Mouse (Mus musculus): ENCODE measurements around the gene Zfp787. TPM values are rescaled to one million over a fixed set of nuclear protein-coding genes. Genes with fewer than 3 reads are reported as not detected.

The Zfp787 gene
- total and polyA plus RNA-seq, 2 experiments from 2014 or later, result 38.5 to 86.2 TPM

DNA sequence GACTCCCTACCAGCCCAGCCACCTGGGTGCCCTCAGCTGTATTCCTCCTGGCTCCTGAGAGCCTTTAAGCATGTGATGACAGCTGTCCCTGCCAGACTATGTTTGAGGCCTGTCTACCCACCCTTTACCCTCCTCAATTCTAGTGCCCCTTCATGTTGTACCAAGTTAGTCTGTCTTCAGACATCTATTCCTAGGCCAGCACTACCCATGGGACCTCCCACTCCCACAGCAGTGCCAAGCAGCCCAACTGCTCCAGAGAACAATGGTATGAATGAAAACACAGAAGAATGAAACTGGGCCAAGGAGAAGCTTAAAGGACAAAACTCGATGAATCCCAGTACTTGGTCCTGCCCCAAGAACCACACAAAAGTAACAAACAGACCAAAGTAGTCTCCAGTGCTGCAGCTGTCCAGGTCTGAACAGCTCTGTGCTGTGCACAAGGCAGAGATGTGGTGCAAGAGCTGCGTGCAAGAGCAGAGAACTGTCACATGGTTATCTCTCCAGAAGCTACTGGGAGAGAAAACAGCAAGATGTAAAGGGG, 11.7 kb downstream of the Zfp787 start:
- Histone ChIP-seq H3K9me3 (replicated peaks; ENCODE audit: control insufficient read depth, low read length) (no peaks in the 10 kb centered on the region), H3K4me2 (ENCODE audit: low read depth, low read length) (peak overlapping the region; percentile 14; the same call in 1 of the 2 replicates), H3K9ac (replicated peaks; ENCODE audit: low read depth, low read length) (no peak overlapping the region), H3K27me3 (ENCODE audit: control insufficient read depth, insufficient read depth, low read length) (no peaks in the 10 kb centered on the region), H3K4me1 (ENCODE audit: control insufficient read depth, insufficient read depth) (peaks cover 58% of the 10 kb centered on the region), H3K36me3 (replicated peaks; ENCODE audit: control insufficient read depth, insufficient read depth, low read length) (peaks cover 12% of the 10 kb centered on the region; the same call in 1 of the 2 replicates), H3K4me3 (ENCODE audit: low read depth, low read length) (no peak overlapping the region), H3K27ac (ENCODE audit: low read depth) (peak overlapping the region; percentile 76)
- WGBS, result 15% methylated on average over 2 of the region's 2 CpGs
- ATAC-seq (ENCODE audit: insufficient read depth, low read depth) (peak; percentile 62), DNase-seq (ENCODE audit: low spot score) (peak; percentile 41)
- TF ChIP-seq EP300 (IDR thresholded peaks at IDR 0.05; ENCODE audit: low read depth), result no peak
- no peak for TF ChIP-seq CTCF (IDR thresholded peaks at IDR 0.05; ENCODE audit: low read depth)

GRCm38 (mm10) chr7:6139295-6139694, 16.5 kb downstream of the Zfp787 start:
- TF ChIP-seq EP300 (IDR thresholded peaks at IDR 0.05; ENCODE audit: low read depth) (no peak), CTCF (IDR thresholded peaks at IDR 0.05; ENCODE audit: low read depth) (no peak)
- WGBS, result 41% methylated on average over 3 of the region's 3 CpGs
- H3K9me3 ChIP-seq (replicated peaks; ENCODE audit: control insufficient read depth, low read length), result no peaks in the 10 kb centered on the region
- no peak overlapping the region for H3K4me3 ChIP-seq (ENCODE audit: low read depth, low read length)
- H3K27me3 ChIP-seq (ENCODE audit: control insufficient read depth, insufficient read depth, low read length), result no peaks in the 10 kb centered on the region
- no peak overlapping the region for H3K27ac ChIP-seq (ENCODE audit: low read depth)
- H3K4me2 ChIP-seq (ENCODE audit: low read depth, low read length), result no peak overlapping the region
- H3K4me1 ChIP-seq (ENCODE audit: control insufficient read depth, insufficient read depth), result peaks cover 11% of the 10 kb centered on the region
- DNase-seq (ENCODE audit: low spot score) (no peak), ATAC-seq (ENCODE audit: insufficient read depth, low read depth) (no peak)
- H3K36me3 ChIP-seq (replicated peaks; ENCODE audit: control insufficient read depth, insufficient read depth, low read length), result peaks cover 17% of the 10 kb centered on the region; the same call in 1 of the 2 replicates
- no peak overlapping the region for H3K9ac ChIP-seq (replicated peaks; ENCODE audit: low read depth, low read length)

DNA sequence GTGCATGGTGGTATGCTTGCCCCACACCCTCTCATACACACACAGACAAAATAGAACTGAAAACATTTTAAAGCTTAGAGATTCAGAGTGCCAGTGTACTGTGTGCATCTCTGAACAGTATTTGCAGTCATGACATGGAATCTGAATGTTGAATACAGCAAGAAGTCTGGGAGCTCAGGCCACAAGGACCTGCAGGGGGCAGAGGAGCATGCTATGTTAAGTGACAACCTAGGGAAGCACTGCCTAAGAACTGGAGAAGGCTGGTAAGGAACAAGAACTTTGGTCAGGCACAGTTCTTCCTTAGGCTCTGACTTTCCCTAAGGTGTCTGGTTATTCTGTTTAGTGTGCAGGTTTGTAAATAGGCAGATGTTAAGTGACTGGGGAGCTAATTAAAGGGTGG, 19.3 kb downstream of the Zfp787 start:
- TF ChIP-seq EP300 (IDR thresholded peaks at IDR 0.05; ENCODE audit: low read depth) (no peak), CTCF (IDR thresholded peaks at IDR 0.05; ENCODE audit: low read depth) (peak; percentile 41; the same call in 1 of the 2 replicates)
- H3K4me2 ChIP-seq (ENCODE audit: low read depth, low read length), result no peak overlapping the region
- no peaks in the 10 kb centered on the region for H3K27me3 ChIP-seq (ENCODE audit: control insufficient read depth, insufficient read depth, low read length)
- H3K9ac ChIP-seq (replicated peaks; ENCODE audit: low read depth, low read length), result no peak overlapping the region
- no peak overlapping the region for H3K4me3 ChIP-seq (ENCODE audit: low read depth, low read length)
- H3K9me3 ChIP-seq (replicated peaks; ENCODE audit: control insufficient read depth, low read length), result no peaks in the 10 kb centered on the region
- H3K4me1 ChIP-seq (ENCODE audit: control insufficient read depth, insufficient read depth), result no peaks in the 10 kb centered on the region
- no peak overlapping the region for H3K27ac ChIP-seq (ENCODE audit: low read depth)
- peaks cover 30% of the 10 kb centered on the region for H3K36me3 ChIP-seq (replicated peaks; ENCODE audit: control insufficient read depth, insufficient read depth, low read length)
- ATAC-seq (ENCODE audit: insufficient read depth, low read depth) (no peak), DNase-seq (ENCODE audit: low spot score) (no peak)

GRCm38 (mm10) chr7:6132646-6133045, 23.2 kb downstream of the Zfp787 start:
- Histone ChIP-seq H3K27ac (ENCODE audit: low read depth) (no peak overlapping the region), H3K9me3 (replicated peaks; ENCODE audit: control insufficient read depth, low read length) (no peaks in the 10 kb centered on the region), H3K4me1 (ENCODE audit: control insufficient read depth, insufficient read depth) (no peaks in the 10 kb centered on the region), H3K9ac (replicated peaks; ENCODE audit: low read depth, low read length) (no peak overlapping the region), H3K4me2 (ENCODE audit: low read depth, low read length) (no peak overlapping the region), H3K4me3 (ENCODE audit: low read depth, low read length) (no peak overlapping the region), H3K36me3 (replicated peaks; ENCODE audit: control insufficient read depth, insufficient read depth, low read length) (peaks cover 25% of the 10 kb centered on the region), H3K27me3 (ENCODE audit: control insufficient read depth, insufficient read depth, low read length) (no peaks in the 10 kb centered on the region)
- WGBS, result 86% methylated on average over 30 of the region's 30 CpGs
- ATAC-seq (ENCODE audit: insufficient read depth, low read depth) (no peak), DNase-seq (ENCODE audit: low spot score) (no peak)
- no peak for TF ChIP-seq CTCF (IDR thresholded peaks at IDR 0.05; ENCODE audit: low read depth)
- TF ChIP-seq EP300 (IDR thresholded peaks at IDR 0.05; ENCODE audit: low read depth), result no peak

DNA sequence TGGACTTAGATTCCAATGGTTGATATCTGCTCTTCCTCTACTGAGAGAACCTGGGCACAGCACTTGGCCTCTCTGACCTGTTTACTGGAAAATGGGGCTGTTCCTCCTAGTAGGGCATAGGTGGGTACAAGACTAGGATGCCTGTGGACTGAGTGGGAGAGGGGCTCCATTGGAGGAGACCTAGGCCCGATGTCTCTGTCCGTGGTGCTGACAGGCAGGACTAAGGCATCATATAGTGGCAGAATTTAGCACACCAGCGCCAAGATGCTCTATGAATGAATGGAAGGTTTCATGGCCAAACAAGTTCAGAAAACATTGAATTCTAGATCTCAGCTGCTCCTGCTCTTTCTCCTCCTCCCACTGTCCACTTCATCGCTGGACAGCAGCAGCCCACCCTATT, 25.5 kb downstream of the Zfp787 start:
- no peaks in the 10 kb centered on the region for H3K4me1 ChIP-seq (ENCODE audit: control insufficient read depth, insufficient read depth)
- no peak overlapping the region for H3K4me3 ChIP-seq (ENCODE audit: low read depth, low read length)
- TF ChIP-seq EP300 (IDR thresholded peaks at IDR 0.05; ENCODE audit: low read depth) (no peak), CTCF (IDR thresholded peaks at IDR 0.05; ENCODE audit: low read depth) (no peak)
- peaks cover 21% of the 10 kb centered on the region for H3K36me3 ChIP-seq (replicated peaks; ENCODE audit: control insufficient read depth, insufficient read depth, low read length)
- no peak overlapping the region for H3K4me2 ChIP-seq (ENCODE audit: low read depth, low read length)
- ATAC-seq (ENCODE audit: insufficient read depth, low read depth), result no peak
- H3K27me3 ChIP-seq (ENCODE audit: control insufficient read depth, insufficient read depth, low read length), result no peaks in the 10 kb centered on the region
- no peak overlapping the region for H3K27ac ChIP-seq (ENCODE audit: low read depth)
- no peak for DNase-seq (ENCODE audit: low spot score)
- 40% methylated on average over 4 of the region's 4 CpGs for WGBS
- no peaks in the 10 kb centered on the region for H3K9me3 ChIP-seq (replicated peaks; ENCODE audit: control insufficient read depth, low read length)
- H3K9ac ChIP-seq (replicated peaks; ENCODE audit: low read depth, low read length), result no peak overlapping the region
